Mouse (Mus musculus) layer of hippocampus, postnatal 25 days (tissue): Measurements from ENCODE around the gene Samd8. TPM values are rescaled to one million over a fixed set of nuclear protein-coding genes. Genes with fewer than 3 reads are reported as not detected.

Source experiments
- DNase-seq, 2 experiments: peaks; one replicate each; pipeline ENCODE4 v3.0.0; 2022; ENCODE audit warnings: mixed read lengths in 2 of 2, low spot score in 1 of 2; ENCODE audit errors: extremely low spot score in 1 of 2
- total RNA-seq, 2 experiments: library from RNA; stranded (reverse); gene quantifications; 2 replicates each; pipeline ENCODE4 v1.2.3; 2021

Gene Samd8
- total RNA-seq: 10 to 100 TPM; 77.5 to 83.4 TPM

DNA sequence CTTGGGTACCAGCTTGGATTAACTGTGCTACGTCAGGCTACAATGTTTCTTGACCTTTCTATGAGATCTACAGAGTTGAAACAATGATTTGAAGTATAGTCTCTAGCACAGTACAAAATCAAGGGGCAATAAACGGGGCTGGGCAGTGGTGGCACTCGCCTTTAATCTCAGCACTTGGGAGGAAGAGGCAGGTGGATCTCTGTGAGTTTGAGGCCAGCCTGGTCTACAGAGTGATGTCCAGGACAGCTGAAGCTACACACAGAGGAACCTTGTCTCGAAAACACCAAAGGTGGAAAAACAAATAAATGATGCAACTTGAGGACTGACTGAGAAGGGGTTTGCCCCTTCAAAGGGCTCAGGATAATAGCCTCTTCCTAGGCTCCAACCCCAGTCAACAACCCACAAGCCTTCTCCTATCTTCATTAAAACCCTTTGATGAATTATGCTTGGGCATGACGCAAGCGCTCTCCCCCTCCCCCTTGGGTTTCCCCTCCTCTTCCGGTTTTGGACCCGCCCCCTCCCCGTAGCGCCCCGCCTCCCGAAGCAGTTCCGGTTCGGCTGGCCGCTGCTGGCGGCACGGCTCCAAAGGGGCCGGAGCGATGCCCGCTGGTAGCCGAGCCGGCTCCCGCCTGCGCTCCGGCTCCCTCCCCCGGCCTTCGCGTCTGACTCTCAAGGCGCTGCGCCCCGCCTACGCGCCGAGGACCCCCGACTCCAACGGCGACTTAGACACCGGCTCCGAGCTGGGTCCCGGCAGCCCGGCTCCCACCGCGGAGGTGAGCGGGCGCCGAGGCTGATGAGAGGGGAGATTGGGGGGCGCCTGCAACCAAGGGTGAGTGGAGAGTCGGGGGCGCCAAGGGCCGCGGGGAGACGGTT is at the start of gene Samd8:
Gene Samd8 (plus strand): TSS at position 524 of the 873 bp plus-strand sequence.
- peak; percentile 75 to 78 for DNase-seq

DNA sequence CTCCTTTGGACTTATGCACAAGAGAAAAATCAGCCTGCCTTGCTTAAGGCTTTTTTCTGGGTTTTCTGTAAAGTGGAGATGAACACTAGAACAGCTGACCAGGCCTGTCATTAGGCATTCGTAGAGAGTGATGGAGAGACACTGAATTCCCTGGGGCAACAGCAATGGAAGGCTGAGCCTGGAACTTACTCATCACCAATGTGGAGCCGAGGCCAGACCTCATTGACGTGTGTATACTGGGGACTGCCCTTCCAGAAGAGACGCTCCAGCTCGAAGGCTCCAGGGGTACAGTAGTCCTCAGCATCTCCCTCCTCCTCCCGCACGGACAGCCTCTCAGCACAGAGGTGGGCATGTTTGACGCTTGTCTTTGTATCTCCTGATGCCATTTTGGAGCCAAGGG is 47.6 kb upstream of the Samd8 start:
- DNase-seq: no peak

- no peak for DNase-seq
These were observed 47.1 kb upstream of the Samd8 start for GRCm38 (mm10) chr14:21703255-21703654.

DNA sequence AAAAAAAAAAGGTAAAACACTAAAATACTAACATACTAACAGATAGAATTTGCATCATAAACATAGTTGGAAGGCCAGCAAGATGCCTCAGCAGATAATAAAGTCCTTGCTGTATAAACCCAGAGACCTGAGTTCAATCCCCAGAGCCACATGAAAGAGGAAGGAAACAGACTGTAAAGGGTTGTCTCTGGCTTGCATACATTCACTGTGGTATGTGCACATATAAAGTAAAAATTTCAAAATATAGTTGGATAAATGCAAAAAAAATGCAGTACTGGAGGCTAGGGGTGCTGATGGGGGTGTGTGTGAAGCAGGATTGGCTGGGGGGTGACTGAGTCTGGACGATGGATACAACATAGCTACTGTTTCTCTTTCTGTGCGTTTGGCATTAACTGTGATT is 44.9 kb upstream of the Samd8 start:
- DNase-seq: no peak

DNA sequence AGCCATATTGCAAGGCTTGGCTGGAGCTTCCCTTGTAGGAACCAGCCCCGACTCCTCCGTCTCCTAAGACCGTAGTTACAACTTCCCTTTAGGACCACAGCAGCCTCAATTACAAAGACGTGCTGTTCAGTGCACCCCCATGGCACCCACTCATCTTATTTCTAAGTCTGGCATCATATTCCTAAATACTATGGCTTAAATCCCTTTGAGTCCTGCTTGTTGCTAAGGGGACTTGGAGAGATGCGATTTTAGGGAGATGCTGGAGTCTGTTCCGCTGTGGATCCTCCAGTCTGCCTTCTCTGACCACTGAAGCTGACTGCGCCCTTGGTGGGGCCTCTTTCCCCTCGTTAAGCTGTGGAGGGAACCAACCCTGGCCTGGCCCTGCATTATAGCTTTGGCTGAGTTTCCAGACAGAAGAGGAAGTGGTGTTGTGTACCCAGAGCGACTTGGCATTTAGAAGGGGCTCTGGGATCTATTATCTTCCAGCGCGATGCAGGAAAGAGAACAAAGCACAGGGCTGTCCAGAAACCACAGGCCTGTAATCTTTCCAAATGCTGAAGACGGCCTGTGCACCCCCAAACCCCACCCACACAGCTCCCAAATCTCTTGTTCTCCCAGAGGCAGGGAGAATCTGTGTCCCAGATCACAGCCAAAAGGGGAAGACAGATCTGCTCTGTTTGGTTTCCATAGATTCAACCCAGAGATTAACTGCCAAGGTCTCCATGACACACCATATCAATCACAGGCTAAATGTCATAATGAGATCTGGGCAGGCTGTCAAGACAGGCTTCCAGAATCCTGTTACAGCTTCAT is 43.4 kb upstream of the Samd8 start:
- DNase-seq: peak; percentile 31 to 32

- DNase-seq: no peak
These were observed 40.8 kb upstream of the Samd8 start for GRCm38 (mm10) chr14:21709545-21709944.

- no peak for DNase-seq
These were observed 39.1 kb upstream of the Samd8 start for GRCm38 (mm10) chr14:21711231-21711630.

DNA sequence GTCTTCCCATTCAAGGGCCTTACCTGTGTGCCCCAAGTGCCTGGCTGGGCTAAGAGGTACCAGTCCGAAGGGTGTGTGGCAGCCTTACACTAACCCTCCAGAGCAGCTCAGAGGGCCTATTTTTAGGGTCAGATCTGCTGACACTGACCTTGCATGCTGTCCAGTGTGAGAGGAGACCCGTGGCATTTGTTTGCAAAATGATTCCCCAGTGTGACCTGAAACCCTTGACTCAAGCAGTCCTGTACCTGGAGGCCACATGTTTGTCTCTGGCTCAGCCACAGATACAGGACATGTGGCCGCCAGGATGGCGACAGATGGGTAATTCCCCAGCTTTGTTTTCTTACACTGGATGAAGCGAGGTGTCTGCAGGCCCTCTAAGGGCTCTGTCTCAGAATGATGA is 35.8 kb upstream of the Samd8 start, which contains the start of gene Dupd1:
Gene Dupd1 (minus strand): TSS at position 91 of the 400 bp plus-strand sequence.
- DNase-seq: no peak

GRCm38 (mm10) chr14:21719646-21720383 is 30.5 kb upstream of the Samd8 start:
- DNase-seq: no peak

DNA sequence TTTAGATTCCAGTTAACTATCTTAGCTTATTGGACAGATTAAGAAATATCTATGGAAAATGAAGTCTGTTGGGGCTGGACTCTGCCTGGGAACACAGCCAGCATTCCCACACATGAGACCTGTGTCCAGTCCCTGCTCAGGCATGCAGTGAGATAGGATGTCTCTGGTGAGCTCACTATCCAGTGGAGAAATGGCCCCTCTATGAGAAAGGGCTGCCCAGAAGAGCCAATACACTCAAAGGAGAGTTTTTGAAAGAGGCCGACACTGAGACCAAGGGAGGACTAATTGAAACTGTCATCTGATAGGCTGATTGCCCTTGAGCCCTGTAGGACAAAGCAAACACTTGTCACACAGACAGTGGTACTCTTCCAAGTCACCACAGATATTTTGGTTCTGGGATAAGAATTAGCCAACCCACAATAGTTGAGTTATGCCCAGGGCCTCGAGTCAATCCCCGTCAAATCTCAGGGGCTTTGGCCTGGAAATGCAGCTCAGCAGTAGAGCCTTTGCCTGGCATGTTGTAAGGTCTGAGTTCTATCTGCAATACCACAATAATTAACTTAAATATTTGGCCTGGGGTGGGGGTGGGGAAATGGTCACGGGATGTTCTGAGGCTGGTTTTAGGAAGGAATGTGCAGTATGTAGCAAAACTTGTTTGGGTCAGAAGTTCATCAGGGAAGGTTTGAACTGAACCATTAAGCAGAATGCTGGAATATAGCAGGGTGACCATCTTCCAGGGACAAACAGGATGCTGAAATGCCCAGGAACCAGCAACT is 29.7 kb upstream of the Samd8 start:
- DNase-seq: no peak

DNA sequence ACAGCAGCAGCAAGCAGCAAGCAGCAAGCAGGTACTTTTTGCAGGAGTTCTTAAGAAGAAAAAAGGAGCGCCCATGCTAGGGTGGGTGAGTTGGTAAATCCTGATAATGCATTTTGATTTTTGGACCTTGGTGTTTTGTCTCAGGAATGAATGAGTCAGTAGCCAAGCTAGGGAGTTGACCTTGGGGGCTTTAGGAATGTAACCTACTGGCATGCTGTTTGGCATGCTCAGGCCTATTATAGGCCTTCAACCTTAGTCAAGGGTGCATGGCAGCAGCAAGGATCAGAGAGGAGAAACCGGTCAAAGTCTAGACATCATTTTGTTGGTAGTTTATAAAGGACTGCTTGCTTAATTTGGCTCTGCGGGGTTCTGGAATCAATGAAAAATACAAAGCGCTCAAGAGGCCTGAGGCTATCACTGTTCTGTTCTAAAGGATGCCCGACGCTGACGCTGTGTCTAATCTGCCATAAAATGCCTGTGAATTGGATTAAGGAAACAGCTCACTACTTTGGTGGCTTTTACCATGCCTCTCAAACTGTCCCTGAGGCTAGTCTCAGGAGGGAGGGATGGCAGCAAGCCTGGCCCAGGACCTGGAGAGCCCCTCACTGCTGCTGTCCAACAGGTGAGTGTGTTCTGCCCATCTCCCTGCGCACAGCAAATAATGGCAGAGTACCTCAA is 28.2 kb upstream of the Samd8 start:
- DNase-seq: no peak

DNA sequence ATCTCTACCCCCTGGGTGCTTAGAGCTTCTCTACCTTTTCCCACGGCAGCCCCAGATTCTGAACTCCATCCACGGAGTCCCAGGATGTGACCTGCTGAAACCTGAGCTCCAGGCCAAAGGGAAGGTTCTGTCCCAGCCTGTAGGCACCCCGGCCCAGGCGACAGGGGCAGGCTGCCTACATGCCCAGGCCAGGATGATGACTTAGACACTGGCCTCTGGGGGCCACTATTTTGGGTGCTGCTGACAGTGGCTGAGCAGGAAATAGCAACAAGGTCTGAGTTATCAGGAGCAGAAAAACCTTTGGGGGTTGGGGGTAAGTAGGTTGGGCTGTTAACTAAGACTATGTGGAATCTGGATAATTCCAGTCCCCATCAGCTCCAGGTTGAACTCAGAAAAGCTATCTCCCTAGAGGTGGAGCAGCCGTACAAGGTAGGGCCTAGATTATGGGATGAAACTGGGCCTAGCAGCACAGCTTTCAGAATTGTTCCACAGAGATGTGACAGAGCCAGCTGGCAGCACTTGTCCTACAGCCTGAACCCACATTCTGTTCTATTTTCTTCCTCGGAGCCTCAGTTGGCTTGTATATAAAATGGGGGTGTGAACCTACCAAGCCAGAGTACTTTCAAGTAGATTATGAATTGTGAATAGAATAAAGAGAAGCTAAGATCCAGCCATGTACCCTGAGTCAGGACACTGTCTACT is 21.1 kb upstream of the Samd8 start:
- no peak for DNase-seq

GRCm38 (mm10) chr14:21729936-21730335 is 20.4 kb upstream of the Samd8 start:
- no peak for DNase-seq

DNA sequence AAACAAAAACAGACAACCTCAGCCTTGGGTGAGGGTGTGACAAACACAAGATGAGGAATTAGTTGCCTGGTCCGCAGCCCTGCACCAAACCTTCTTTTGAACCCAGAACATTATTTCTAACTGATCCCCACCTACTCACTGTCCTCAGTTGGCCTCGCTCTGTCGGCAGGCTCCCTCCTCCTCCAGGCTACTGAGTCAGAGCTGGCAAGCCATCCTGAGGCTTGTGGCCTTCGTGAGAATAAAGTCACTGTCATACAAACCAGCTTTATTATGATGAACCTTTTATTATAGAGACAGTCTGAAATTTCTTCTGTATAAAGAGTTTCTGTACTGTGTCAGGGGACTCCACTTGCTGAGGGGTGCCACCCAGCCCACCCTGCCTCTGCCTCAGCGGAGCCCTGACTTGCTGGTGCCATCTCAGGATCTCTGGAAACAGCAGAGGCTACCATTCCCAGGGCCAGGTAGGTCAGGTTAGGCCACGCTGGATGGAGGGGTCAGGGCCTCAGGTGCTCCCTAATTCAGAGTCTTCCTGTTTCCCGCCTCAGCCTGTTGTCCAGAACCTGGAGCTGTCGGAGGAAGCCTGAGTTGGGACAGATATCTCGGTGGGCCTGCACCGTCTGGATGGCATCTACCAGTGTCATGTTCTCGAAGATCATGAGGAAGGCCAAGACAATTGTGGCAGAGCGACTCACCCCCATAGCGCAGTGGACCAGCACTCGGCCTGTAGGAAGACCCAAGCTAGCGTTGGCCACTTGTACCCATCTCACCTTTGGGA is 17.0 kb upstream of the Samd8 start:
- no peak for DNase-seq

DNA sequence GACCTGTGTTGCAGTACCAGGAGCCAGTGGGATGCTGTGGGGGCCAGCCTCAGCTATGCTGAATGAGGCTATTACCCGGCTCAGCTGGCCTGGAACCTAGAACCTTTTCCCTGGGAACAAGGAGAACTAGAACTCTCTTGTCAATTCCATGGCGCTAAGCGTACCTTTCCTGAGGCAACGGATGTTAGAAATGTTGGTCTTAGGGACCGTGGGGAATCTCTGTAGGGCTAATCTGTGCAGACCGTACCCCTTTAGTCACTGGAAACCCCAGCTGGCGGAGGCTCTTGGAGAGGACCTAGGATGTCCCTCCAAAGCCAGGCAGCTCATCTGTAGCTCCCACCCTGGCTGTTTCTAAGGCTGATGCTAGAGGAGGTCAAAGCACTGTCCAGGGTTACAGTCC is 10.0 kb upstream of the Samd8 start:
- DNase-seq: no peak

DNA sequence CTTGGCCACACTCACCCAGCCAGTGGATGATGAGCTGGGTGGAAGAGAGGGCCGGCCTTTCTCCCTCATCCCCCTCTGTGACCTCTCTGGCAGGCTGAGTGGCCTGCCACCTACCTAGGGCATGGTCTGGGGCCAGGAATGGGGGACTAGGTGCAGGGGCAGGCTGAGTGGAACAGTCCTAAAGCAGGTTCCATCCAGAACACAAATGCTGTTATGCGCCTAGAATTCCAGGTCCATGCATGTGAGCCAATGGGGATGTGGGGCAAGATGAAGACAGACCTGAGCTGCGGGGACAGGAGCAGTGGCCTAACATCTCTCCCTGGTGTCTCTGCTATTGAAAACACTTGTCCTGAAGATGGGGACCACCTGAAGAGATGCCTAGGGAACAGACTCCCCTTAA is 9.0 kb upstream of the Samd8 start:
- no peak for DNase-seq

DNA sequence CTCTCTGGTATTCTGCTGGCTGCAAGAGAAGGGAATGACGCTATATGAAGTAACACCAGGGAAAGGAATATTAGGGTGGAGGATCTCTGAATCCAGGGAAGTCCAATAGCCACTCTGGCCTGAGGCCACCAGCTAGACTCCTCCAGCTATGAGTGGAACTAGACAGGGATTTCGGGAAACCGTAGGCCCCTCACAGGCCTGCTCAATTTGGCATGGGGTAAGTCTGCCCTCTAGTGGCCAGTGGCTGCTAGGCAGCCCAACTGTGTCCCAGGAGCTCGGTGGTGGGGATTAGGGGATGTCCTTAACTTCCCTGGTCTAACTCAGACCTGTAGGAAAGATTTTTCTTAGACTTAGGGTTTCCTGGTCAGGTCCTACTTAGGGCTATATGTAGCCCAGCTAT is 8.5 kb upstream of the Samd8 start:
- DNase-seq: peak; percentile 86 to 92

- no peak for DNase-seq
These were observed 7.9 kb upstream of the Samd8 start for GRCm38 (mm10) chr14:21742441-21742840.
